In genomic region chr12:8450639-8451038, GRCm38 (mm10) we compare ENCODE assay signal across 9 mouse cellular contexts. TPM values are rescaled to one million over a fixed set of nuclear protein-coding genes. Genes with fewer than 3 reads are reported as not detected.
A peak's percentile ranks its signal among the peaks of the same experiment; 100 is the strongest.
DNase-seq lines count a peak whose midpoint lies in the region; ATAC-seq and TF ChIP-seq lines count a peak whose summit lies in the region.
"Had no signal": no experiment of that assay in that cellular context is flagged by ENCODE, and none has a peak within 500 bp of the region (broad histone marks: within the 10 kb centered on the region; RNA-seq: fewer than 3 reads in every experiment).

No protein-coding gene starts in this region.

- no peaks in the 10 kb centered on the region for H3K36me3 ChIP-seq in embryonic facial prominence, embryonic 14.5 days (ENCODE audit: control insufficient read depth, insufficient read depth, low read length)
- no peaks in the 10 kb centered on the region for H3K36me3 ChIP-seq in myocyte (ENCODE audit: control insufficient read depth, insufficient read depth)
- H3K36me3 ChIP-seq: heart, embryonic 15.5 days had no signal

- H3K27me3 ChIP-seq in embryonic facial prominence, embryonic 14.5 days (replicated peaks; ENCODE audit: control insufficient read depth, insufficient read depth, low read length) = no peaks in the 10 kb centered on the region
- H3K27me3 ChIP-seq in myocyte (ENCODE audit: control insufficient read depth, insufficient read depth, insufficient read length) = no peaks in the 10 kb centered on the region
- H3K27me3 ChIP-seq: heart, embryonic 15.5 days had no signal

- H3K9me3 ChIP-seq in embryonic facial prominence, embryonic 14.5 days (ENCODE audit: control insufficient read depth, low read length) = no peaks in the 10 kb centered on the region
- H3K9me3 ChIP-seq: heart, embryonic 15.5 days had no signal

- no peak overlapping the region for H3K4me2 ChIP-seq in embryonic facial prominence, embryonic 14.5 days (ENCODE audit: low read depth, low read length)
- H3K4me2 ChIP-seq in myocyte (ENCODE audit: low read depth) = peak overlapping the region; percentile 65
- H3K4me2 ChIP-seq: heart, embryonic 15.5 days had no signal

- peak; percentile 48 to 53 for DNase-seq in lung, adult 18-20 months
- DNase-seq in lung, postnatal 25 days (ENCODE audit: low spot score) = no peak
- peak; percentile 77 for DNase-seq in embryonic facial prominence, embryonic 14.5 days (ENCODE audit: low spot score)
- DNase-seq in layer of hippocampus, postnatal 14 days (ENCODE audit: low spot score in 2 of 2) = peak; percentile 69 to 75
- no peak for DNase-seq in embryo, embryonic 10 days (ENCODE audit: low spot score)
- DNase-seq in thymus, postnatal 10 days (ENCODE audit: low spot score in 2 of 2) = no peak
- no peak for DNase-seq in heart, postnatal 14 days

- H3K4me1 ChIP-seq in embryonic facial prominence, embryonic 14.5 days (ENCODE audit: control insufficient read depth, insufficient read depth, low read length) = peaks cover 12% of the 10 kb centered on the region; the same call in 1 of the 2 replicates

- intact Hi-C loops in heart, postnatal 14 days (cut with DNase I) = no loop called here

- TF ChIP-seq POLR2A in myocyte (IDR thresholded peaks at IDR 0.05; ENCODE audit: insufficient read length, low read depth) = peak; percentile 53

- no peak overlapping the region for H3ac ChIP-seq in myocyte (ENCODE audit: control insufficient read depth, insufficient read length)

- WGBS in embryonic facial prominence, embryonic 14.5 days = 56% methylated on average over 6 of the region's 6 CpGs

- H3K79me2 ChIP-seq in myocyte (ENCODE audit: control insufficient read depth, insufficient read depth) = no peaks in the 10 kb centered on the region

- peak; percentile 41; the same call in 1 of the 2 replicates for ATAC-seq in embryonic facial prominence, embryonic 14.5 days (ENCODE audit: low read depth)

- no peak overlapping the region for H3K27ac ChIP-seq in embryonic facial prominence, embryonic 14.5 days (replicated peaks; ENCODE audit: low read depth, low read length)
- H3K27ac ChIP-seq: heart, embryonic 15.5 days had no signal

- no peak overlapping the region for H3K4me3 ChIP-seq in embryonic facial prominence, embryonic 14.5 days (ENCODE audit: low read depth, low read length)
- H3K4me3 ChIP-seq in myocyte = peak overlapping the region; percentile 10
- H3K4me3 ChIP-seq: heart, embryonic 15.5 days had no signal

- no peak overlapping the region for H3K9ac ChIP-seq in embryonic facial prominence, embryonic 14.5 days (ENCODE audit: low read depth, low read length)
- H3K9ac ChIP-seq: heart, embryonic 15.5 days had no signal

TF ChIP-seq in myocyte, 11 proteins besides CTCF, POLR2A, EP300 and RAD21:
- TF ChIP-seq MAX (IDR thresholded peaks at IDR 0.05; ENCODE audit: low read depth) = no peak
- no peak for TF ChIP-seq SRF (IDR thresholded peaks at IDR 0.05; ENCODE audit: control insufficient read depth, insufficient read length, low read depth)
- peak; percentile 10 for TF ChIP-seq POLR2AphosphoS2 (IDR thresholded peaks at IDR 0.05; ENCODE audit: insufficient read length, low read depth)
- TF ChIP-seq TCF12 (IDR thresholded peaks at IDR 0.05; ENCODE audit: insufficient read depth, poor library complexity, severe bottlenecking) = peak; percentile 98
- peak; percentile 93 for TF ChIP-seq TCF3 (IDR thresholded peaks at IDR 0.05; ENCODE audit: insufficient read length, low read depth)
- TF ChIP-seq MYOD1 (IDR thresholded peaks at IDR 0.05; ENCODE audit: control insufficient read depth in 1 of 3, insufficient read length in 2 of 3, low read depth in 2 of 3) = peak; percentile 73 to 100 (median 97)
- TF ChIP-seq MYOG (IDR thresholded peaks at IDR 0.05; ENCODE audit: control insufficient read depth in 1 of 3, insufficient read depth in 1 of 3, insufficient read length in 2 of 3, low read depth in 2 of 3) = peak; percentile 97 to 99 (median 98)
- no peak for TF ChIP-seq REST (IDR thresholded peaks at IDR 0.05; ENCODE audit: insufficient read depth, insufficient read length)

RNA-seq across cellular contexts. Expression of gene Rhob, which starts 49.2 kb away (rescaled TPM):
- polyA plus RNA-seq in embryonic facial prominence, embryonic 14.5 days (2014; fragmentation: Nextera tagmentation; extraction: Ambion mirVana) = 72.8 and 76.8 TPM in 2 replicates
- 100 to 1,000 TPM; 387 to 396 TPM for total RNA-seq in layer of hippocampus, postnatal 14 days (2021)
- 415 TPM for polyA plus RNA-seq in myocyte (2012; fragmentation: generic; extraction: Trizol)
- total RNA-seq in heart, postnatal 14 days (2021) = 100 to 1,000 TPM; 220 to 235 TPM

Comparison
In these comparisons a context has a peak if more than half of its experiments do, and no peak if none do; other contexts are left out.
1. DNase-seq: peak in lung, adult 18-20 months (2 of 2), embryonic facial prominence, embryonic 14.5 days (single experiment) and layer of hippocampus, postnatal 14 days (2 of 2); none in lung, postnatal 25 days (single experiment), embryo, embryonic 10 days (single experiment), thymus, postnatal 10 days (0 of 2) and heart, postnatal 14 days (0 of 2).